Mouse (Mus musculus): ENCODE results near the gene Ntf5. TPM values are rescaled to one million over a fixed set of nuclear protein-coding genes. Genes with fewer than 3 reads are reported as not detected.

The Ntf5 gene
- polyA plus RNA-seq, 1 experiment, result 0.79 TPM

GRCm38 (mm10) chr7:45466283-45467089, 53.0 kb downstream of the Ntf5 start, which contains the start of gene Bax:
Gene Bax (minus strand): TSS chr7:45466898.
- H3K27ac ChIP-seq (ENCODE audit: insufficient read depth, low read length), result peak within 1 kb of the TSS; percentile 90
- peaks cover 7% of the 10 kb centered on the region for H3K4me1 ChIP-seq (ENCODE audit: control insufficient read depth, insufficient read depth, low read length)
- TF ChIP-seq CTCF (IDR thresholded peaks at IDR 0.05; ENCODE audit: borderline replicate concordance, insufficient read depth, low read length) (no peak), POLR2A (IDR thresholded peaks at IDR 0.05; ENCODE audit: low read depth, low read length) (peak; percentile 78)

More at GRCm38 (mm10) chr7:45466283-45467089, 53.0 kb downstream of the Ntf5 start, which contains the start of gene Bax:
- H3K4me3 ChIP-seq (ENCODE audit: insufficient read depth, low read length), result peak within 1 kb of the TSS; percentile 96

Other genes with a start within 250 kb of the Ntf5 start
- 0.28 and 0.58 TPM in 2 replicates for gene Slc17a7, start 249.7 kb upstream of the Ntf5 start, polyA plus RNA-seq (2011; ENCODE audit: insufficient read length, low read depth, missing spikeins)
- gene Gfy, start 234.1 kb upstream of the Ntf5 start, polyA plus RNA-seq (2011; ENCODE audit: insufficient read length, low read depth, missing spikeins), result not detected in 2 replicates
- gene Pth2, start 232.7 kb upstream of the Ntf5 start, polyA plus RNA-seq (2011; ENCODE audit: insufficient read length, low read depth, missing spikeins), result not detected in 2 replicates
- gene Ccdc155, start 208.8 kb upstream of the Ntf5 start, polyA plus RNA-seq (2011; ENCODE audit: insufficient read length, low read depth, missing spikeins), result not detected in 2 replicates
- not detected in 2 replicates for gene Dkkl1, start 201.5 kb upstream of the Ntf5 start, polyA plus RNA-seq (2011; ENCODE audit: insufficient read length, low read depth, missing spikeins)
- 79.9 and 94.3 TPM in 2 replicates for gene Tead2, start 197.9 kb upstream of the Ntf5 start, polyA plus RNA-seq (2011; ENCODE audit: insufficient read length, low read depth, missing spikeins)
- gene Cd37, start 174.6 kb upstream of the Ntf5 start, polyA plus RNA-seq (2011; ENCODE audit: insufficient read length, low read depth, missing spikeins), result 0.86 TPM in 1 of 2 replicates, not detected in the other
- not detected in 2 replicates for gene Slc6a16, start 172.6 kb upstream of the Ntf5 start, polyA plus RNA-seq (2011; ENCODE audit: insufficient read length, low read depth, missing spikeins)
- gene Slc6a21, start 136.2 kb upstream of the Ntf5 start, polyA plus RNA-seq (2011; ENCODE audit: insufficient read length, low read depth, missing spikeins), result not detected in 2 replicates
- gene Trpm4, start 79.9 kb upstream of the Ntf5 start, polyA plus RNA-seq (2011; ENCODE audit: insufficient read length, low read depth, missing spikeins), result 9.8 and 12.8 TPM in 2 replicates
- not detected in 2 replicates for gene Hrc, start 78.4 kb upstream of the Ntf5 start, polyA plus RNA-seq (2011; ENCODE audit: insufficient read length, low read depth, missing spikeins)
- gene Ppfia3, start 46.7 kb upstream of the Ntf5 start, polyA plus RNA-seq (2011; ENCODE audit: insufficient read length, low read depth, missing spikeins), result 2.5 and 2.7 TPM in 2 replicates
- gene Lin7b, start 43.1 kb upstream of the Ntf5 start, polyA plus RNA-seq (2011; ENCODE audit: insufficient read length, low read depth, missing spikeins), result 2.3 TPM in 1 of 2 replicates, not detected in the other
- 407 and 463 TPM in 2 replicates for gene Snrnp70, start 18.0 kb upstream of the Ntf5 start, polyA plus RNA-seq (2011; ENCODE audit: insufficient read length, low read depth, missing spikeins)
- not detected in 2 replicates for gene Kcna7, start 8.0 kb upstream of the Ntf5 start, polyA plus RNA-seq (2011; ENCODE audit: insufficient read length, low read depth, missing spikeins)
- gene Lhb, start 7.1 kb downstream of the Ntf5 start, polyA plus RNA-seq (2011; ENCODE audit: insufficient read length, low read depth, missing spikeins), result not detected in 2 replicates
- 47.6 and 58.2 TPM in 2 replicates for gene Gys1, start 21.1 kb downstream of the Ntf5 start, polyA plus RNA-seq (2011; ENCODE audit: insufficient read length, low read depth, missing spikeins)
- gene Ruvbl2, start 24.4 kb downstream of the Ntf5 start, polyA plus RNA-seq (2011; ENCODE audit: insufficient read length, low read depth, missing spikeins), result 67.9 and 74.6 TPM in 2 replicates
- 3,506 and 4,699 TPM in 2 replicates for gene Ftl1, start 46.2 kb downstream of the Ntf5 start, polyA plus RNA-seq (2011; ENCODE audit: insufficient read length, low read depth, missing spikeins)
- 218 and 278 TPM in 2 replicates for gene Bax, start 53.2 kb downstream of the Ntf5 start, polyA plus RNA-seq (2011; ENCODE audit: insufficient read length, low read depth, missing spikeins)
- gene Tulp2, start 68.2 kb downstream of the Ntf5 start, polyA plus RNA-seq (2011; ENCODE audit: insufficient read length, low read depth, missing spikeins), result not detected in 2 replicates
- not detected in 2 replicates for gene Gm45808, start 73.1 kb downstream of the Ntf5 start, polyA plus RNA-seq (2011; ENCODE audit: insufficient read length, low read depth, missing spikeins)
- 0.68 and 1.2 TPM in 2 replicates for gene Dhdh, start 75.1 kb downstream of the Ntf5 start, polyA plus RNA-seq (2011; ENCODE audit: insufficient read length, low read depth, missing spikeins)
- gene Nucb1, start 96.7 kb downstream of the Ntf5 start, polyA plus RNA-seq (2011; ENCODE audit: insufficient read length, low read depth, missing spikeins), result 409 and 447 TPM in 2 replicates
- gene Ppp1r15a, start 112.6 kb downstream of the Ntf5 start, polyA plus RNA-seq (2011; ENCODE audit: insufficient read length, low read depth, missing spikeins), result 31.7 and 35.9 TPM in 2 replicates
- 9.1 and 11.4 TPM in 2 replicates for gene Plekha4, start 112.6 kb downstream of the Ntf5 start, polyA plus RNA-seq (2011; ENCODE audit: insufficient read length, low read depth, missing spikeins)
- not detected in 2 replicates for gene Hsd17b14, start 141.2 kb downstream of the Ntf5 start, polyA plus RNA-seq (2011; ENCODE audit: insufficient read length, low read depth, missing spikeins)
- gene Bcat2, start 156.5 kb downstream of the Ntf5 start, polyA plus RNA-seq (2011; ENCODE audit: insufficient read length, low read depth, missing spikeins), result 25.7 and 30.6 TPM in 2 replicates
- gene Fgf21, start 201.8 kb downstream of the Ntf5 start, polyA plus RNA-seq (2011; ENCODE audit: insufficient read length, low read depth, missing spikeins), result 1.4 and 5.2 TPM in 2 replicates
- gene Fut1, start 203.6 kb downstream of the Ntf5 start, polyA plus RNA-seq (2011; ENCODE audit: insufficient read length, low read depth, missing spikeins), result not detected in 2 replicates
- gene Izumo1, start 208.1 kb downstream of the Ntf5 start, polyA plus RNA-seq (2011; ENCODE audit: insufficient read length, low read depth, missing spikeins), result not detected in 2 replicates
- 0.15 and 0.37 TPM in 2 replicates for gene Rasip1, start 213.8 kb downstream of the Ntf5 start, polyA plus RNA-seq (2011; ENCODE audit: insufficient read length, low read depth, missing spikeins)
- gene Mamstr, start 226.3 kb downstream of the Ntf5 start, polyA plus RNA-seq (2011; ENCODE audit: insufficient read length, low read depth, missing spikeins), result 0.70 and 1.8 TPM in 2 replicates

Data from embryonic fibroblast, embryonic 13.5 days (primary cell).